ENCODE assay signal across 21 mouse cellular contexts in genomic region chr1:75582625-75582956, GRCm38 (mm10). TPM values are rescaled to one million over a fixed set of nuclear protein-coding genes. Genes with fewer than 3 reads are reported as not detected.
DNase-seq lines count a peak whose midpoint lies in the region; ATAC-seq lines count a peak whose summit lies in the region.
"Had no signal": no experiment of that assay in that cellular context is flagged by ENCODE, and none has a peak within 500 bp of the region (broad histone marks: within the 10 kb centered on the region; RNA-seq: fewer than 3 reads in every experiment).

No protein-coding gene starts in this region.

- H3K27ac ChIP-seq in midbrain, embryonic 12.5 days (replicated peaks): peak overlapping the region; percentile 72
- H3K27ac ChIP-seq in midbrain, embryonic 10.5 days (replicated peaks): no peak overlapping the region
- H3K27ac ChIP-seq in hindbrain, embryonic 11.5 days (ENCODE audit: low read depth, low read length): peak overlapping the region; percentile 12; the same call in 1 of the 2 replicates
- peak overlapping the region; percentile 43; the same call in 1 of the 2 replicates for H3K27ac ChIP-seq in limb, embryonic 11.5 days (replicated peaks; ENCODE audit: low read depth, low read length)
- H3K27ac ChIP-seq in neural tube, embryonic 15.5 days (replicated peaks): peak overlapping the region; percentile 60
- H3K27ac ChIP-seq: heart, embryonic 13.5 days; kidney, postnatal 0 days; layer of hippocampus, adult 2 months; neural tube, embryonic 12.5 days had no signal

- DNase-seq in midbrain, embryonic 10.5 days (ENCODE audit: low spot score): no peak
- DNase-seq in hindbrain, embryonic 11.5 days (ENCODE audit: low spot score): no peak
- no peak for DNase-seq in limb, embryonic 11.5 days (ENCODE audit: low spot score)
- no peak for DNase-seq in left cerebral cortex, postnatal 14 days (ENCODE audit: low spot score in 2 of 2)
- no peak for DNase-seq in retina, embryonic 14.5 days (ENCODE audit: low spot score)
- DNase-seq: adrenal gland, postnatal 10 days; cerebellum, adult 18-20 months; cerebellum, postnatal 36 days; gastrocnemius, postnatal 36 days; heart, postnatal 36 days; lung, adult 2 months; thymus, postnatal 4 days had no signal

- intact Hi-C loops in left cerebral cortex, postnatal 14 days (cut with DNase I): no loop called here

- H3K27me3 ChIP-seq in midbrain, embryonic 12.5 days: no peaks in the 10 kb centered on the region
- H3K27me3 ChIP-seq in midbrain, embryonic 10.5 days (ENCODE audit: low read depth, poor library complexity, severe bottlenecking): no peaks in the 10 kb centered on the region
- H3K27me3 ChIP-seq in hindbrain, embryonic 11.5 days (ENCODE audit: control insufficient read depth, insufficient read depth, low read length): no peaks in the 10 kb centered on the region
- H3K27me3 ChIP-seq in limb, embryonic 11.5 days (ENCODE audit: control insufficient read depth, insufficient read depth, low read length): no peaks in the 10 kb centered on the region
- H3K27me3 ChIP-seq in neural tube, embryonic 15.5 days (replicated peaks): no peaks in the 10 kb centered on the region
- H3K27me3 ChIP-seq: heart, embryonic 13.5 days; neural tube, embryonic 12.5 days had no signal

- no peak overlapping the region for H3K4me3 ChIP-seq in midbrain, embryonic 12.5 days
- no peak overlapping the region for H3K4me3 ChIP-seq in midbrain, embryonic 10.5 days
- no peak overlapping the region for H3K4me3 ChIP-seq in hindbrain, embryonic 11.5 days (ENCODE audit: low read depth, low read length)
- H3K4me3 ChIP-seq in limb, embryonic 11.5 days (ENCODE audit: low read depth, low read length): no peak overlapping the region
- no peak overlapping the region for H3K4me3 ChIP-seq in neural tube, embryonic 15.5 days (replicated peaks)
- H3K4me3 ChIP-seq: erythroblast, embryonic 14.5 days; heart, embryonic 13.5 days; layer of hippocampus, adult 2 months; neural tube, embryonic 12.5 days had no signal

- no peak overlapping the region for H3K4me2 ChIP-seq in midbrain, embryonic 12.5 days (replicated peaks)
- no peak overlapping the region for H3K4me2 ChIP-seq in hindbrain, embryonic 11.5 days (replicated peaks; ENCODE audit: low read depth, low read length)
- no peak overlapping the region for H3K4me2 ChIP-seq in limb, embryonic 11.5 days (ENCODE audit: low read depth, severe bottlenecking)
- H3K4me2 ChIP-seq in neural tube, embryonic 15.5 days: no peak overlapping the region
- H3K4me2 ChIP-seq: heart, embryonic 13.5 days; neural tube, embryonic 12.5 days had no signal

- H3K9me3 ChIP-seq in midbrain, embryonic 12.5 days: no peaks in the 10 kb centered on the region
- H3K9me3 ChIP-seq in midbrain, embryonic 10.5 days (replicated peaks): no peaks in the 10 kb centered on the region
- H3K9me3 ChIP-seq in hindbrain, embryonic 11.5 days (ENCODE audit: control insufficient read depth, low read length): no peaks in the 10 kb centered on the region
- H3K9me3 ChIP-seq in limb, embryonic 11.5 days (ENCODE audit: control insufficient read depth, low read length): no peaks in the 10 kb centered on the region
- no peaks in the 10 kb centered on the region for H3K9me3 ChIP-seq in neural tube, embryonic 15.5 days (replicated peaks)
- H3K9me3 ChIP-seq: heart, embryonic 13.5 days; neural tube, embryonic 12.5 days had no signal

- no peaks in the 10 kb centered on the region for H3K36me3 ChIP-seq in midbrain, embryonic 12.5 days
- no peaks in the 10 kb centered on the region for H3K36me3 ChIP-seq in midbrain, embryonic 10.5 days
- no peaks in the 10 kb centered on the region for H3K36me3 ChIP-seq in hindbrain, embryonic 11.5 days (ENCODE audit: control insufficient read depth, insufficient read depth, low read length)
- no peaks in the 10 kb centered on the region for H3K36me3 ChIP-seq in limb, embryonic 11.5 days (ENCODE audit: control insufficient read depth, insufficient read depth, low read length)
- H3K36me3 ChIP-seq in neural tube, embryonic 15.5 days: no peaks in the 10 kb centered on the region
- H3K36me3 ChIP-seq: heart, embryonic 13.5 days; neural tube, embryonic 12.5 days had no signal

- WGBS in midbrain, embryonic 12.5 days: 55% methylated on average over 5 of the region's 5 CpGs
- WGBS in midbrain, embryonic 10.5 days: 88% methylated on average over 5 of the region's 5 CpGs
- WGBS in hindbrain, embryonic 11.5 days: 72% methylated on average over 5 of the region's 5 CpGs
- WGBS in limb, embryonic 11.5 days: 76% methylated on average over 5 of the region's 5 CpGs
- 77% methylated on average over 5 of the region's 5 CpGs for WGBS in neural tube, embryonic 15.5 days

- no peak overlapping the region for H3K9ac ChIP-seq in midbrain, embryonic 12.5 days (replicated peaks)
- H3K9ac ChIP-seq in hindbrain, embryonic 11.5 days (ENCODE audit: low read depth, low read length): no peak overlapping the region
- no peak overlapping the region for H3K9ac ChIP-seq in limb, embryonic 11.5 days (ENCODE audit: low read length)
- H3K9ac ChIP-seq in neural tube, embryonic 15.5 days (replicated peaks): no peak overlapping the region
- H3K9ac ChIP-seq: heart, embryonic 13.5 days; neural tube, embryonic 12.5 days had no signal

- H3K4me1 ChIP-seq in midbrain, embryonic 12.5 days: peaks cover 4% of the 10 kb centered on the region; the same call in 1 of the 2 replicates
- H3K4me1 ChIP-seq in midbrain, embryonic 10.5 days: peaks cover 16% of the 10 kb centered on the region
- no peaks in the 10 kb centered on the region for H3K4me1 ChIP-seq in hindbrain, embryonic 11.5 days (replicated peaks; ENCODE audit: control insufficient read depth, insufficient read depth, low read length)
- H3K4me1 ChIP-seq in limb, embryonic 11.5 days (ENCODE audit: control insufficient read depth, insufficient read depth, low read length): no peaks in the 10 kb centered on the region
- H3K4me1 ChIP-seq in neural tube, embryonic 15.5 days: no peaks in the 10 kb centered on the region
- H3K4me1 ChIP-seq: neural tube, embryonic 12.5 days had no signal

- 0 out of 2 replicates have a peak, but pooled peaks have one; percentile 58 for ATAC-seq in midbrain, embryonic 12.5 days (ENCODE audit: low FRiP score, low read depth)
- ATAC-seq in hindbrain, embryonic 11.5 days (ENCODE audit: low FRiP score): no peak
- ATAC-seq in limb, embryonic 11.5 days (ENCODE audit: insufficient number of reproducible peaks, low FRiP score, low TSS enrichment, low read depth): no peak
- ATAC-seq in neural tube, embryonic 15.5 days (ENCODE audit: low FRiP score): no peak
- no peak for ATAC-seq in megakaryocyte, adult 5-6 weeks (ENCODE audit: poor library complexity, severe bottlenecking)
- ATAC-seq: intestine, embryonic 16.5 days had no signal

RNA-seq across cellular contexts. Expression of gene Slc4a3, which starts 36.5 kb away (rescaled TPM):
- polyA plus RNA-seq in midbrain, embryonic 12.5 days (2016; fragmentation: Nextera tagmentation; extraction: Ambion mirVana): 31.0 and 36.0 TPM in 2 replicates
- polyA plus RNA-seq in midbrain, embryonic 10.5 days (2016; fragmentation: Nextera tagmentation; extraction: Ambion mirVana): 13.2 and 16.7 TPM in 2 replicates
- polyA plus RNA-seq in hindbrain, embryonic 11.5 days (2014; fragmentation: Nextera tagmentation; extraction: Ambion mirVana): 8.0 and 9.2 TPM in 2 replicates
- polyA plus RNA-seq in limb, embryonic 11.5 days (2014; fragmentation: Nextera tagmentation; extraction: Ambion mirVana): 9.3 and 12.3 TPM in 2 replicates
- polyA plus RNA-seq in neural tube, embryonic 15.5 days (2015; fragmentation: Nextera tagmentation; extraction: Ambion mirVana): 62.7 and 75.1 TPM in 2 replicates
- total RNA-seq in megakaryocyte, adult 5-6 weeks (2015): 0.05 TPM in 1 of 2 replicates, not detected in the other
- not detected in 2 replicates for total RNA-seq in megakaryocyte, adult 5-6 weeks (2017)
- total RNA-seq in left cerebral cortex, postnatal 14 days (2021): 100 to 1,000 TPM; 180 to 195 TPM
- polyA plus RNA-seq: erythroblast, embryonic 14.5 days had no signal
